Mouse (Mus musculus) heart, adult 8-10 months (tissue): ENCODE measurements around the gene 1110059E24Rik. TPM values are rescaled to one million over a fixed set of nuclear protein-coding genes. Genes with fewer than 3 reads are reported as not detected.
"Not testable (repeated sequence)": the region's sequence is repeated elsewhere in the genome, so short reads cannot be mapped to it uniquely, and the experiment has no call there.

Experiments
- DNase-seq: peaks from one replicate; pipeline ENCODE4 v3.0.0; 2022; ENCODE audit warnings: low spot score
- total RNA-seq, 4 experiments: library from RNA; stranded (reverse); gene quantifications; 2 replicates each; pipeline ENCODE4 v1.2.4; 2022

1110059E24Rik gene
- total RNA-seq, 4 experiments from 2014 or later: 12.5 to 14.2 (median 13.2) TPM

- DNase-seq: no peak
These were observed 26.3 kb downstream of the 1110059E24Rik start for GRCm38 (mm10) chr19:21626271-21626988.

GRCm38 (mm10) chr19:21624148-21624535 lies 28.6 kb downstream of the 1110059E24Rik start:
- no peak for DNase-seq

GRCm38 (mm10) chr19:21623410-21624147 lies 29.2 kb downstream of the 1110059E24Rik start:
- no peak for DNase-seq

GRCm38 (mm10) chr19:21615801-21616200 lies 37.0 kb downstream of the 1110059E24Rik start:
- DNase-seq: no peak

- DNase-seq: no peak
These were observed 40.8 kb downstream of the 1110059E24Rik start for GRCm38 (mm10) chr19:21611725-21612575.

GRCm38 (mm10) chr19:21611297-21611696 lies 41.5 kb downstream of the 1110059E24Rik start:
- no peak for DNase-seq

- DNase-seq: no peak
These were observed 42.5 kb downstream of the 1110059E24Rik start for GRCm38 (mm10) chr19:21610240-21610639.

GRCm38 (mm10) chr19:21605294-21605693 lies 47.5 kb downstream of the 1110059E24Rik start:
- DNase-seq: no peak

- DNase-seq: peak; percentile 26
These were observed 48.9 kb downstream of the 1110059E24Rik start for GRCm38 (mm10) chr19:21603836-21604235.

- no peak for DNase-seq
These were observed 51.2 kb downstream of the 1110059E24Rik start for GRCm38 (mm10) chr19:21601541-21602101.

- DNase-seq: no peak
These were observed 54.0 kb downstream of the 1110059E24Rik start for GRCm38 (mm10) chr19:21598659-21599352.

GRCm38 (mm10) chr19:21594676-21595075 lies 58.1 kb downstream of the 1110059E24Rik start:
- DNase-seq: no peak

GRCm38 (mm10) chr19:21592216-21592615 lies 60.6 kb downstream of the 1110059E24Rik start:
- DNase-seq: not testable (repeated sequence)

- DNase-seq: no peak
These were observed 62.9 kb downstream of the 1110059E24Rik start for GRCm38 (mm10) chr19:21589888-21590287.

- no peak for DNase-seq
These were observed 65.2 kb downstream of the 1110059E24Rik start for GRCm38 (mm10) chr19:21587593-21587992.

GRCm38 (mm10) chr19:21586546-21586945 lies 66.2 kb downstream of the 1110059E24Rik start:
- no peak for DNase-seq

- DNase-seq: no peak
These were observed 66.9 kb downstream of the 1110059E24Rik start for GRCm38 (mm10) chr19:21585868-21586267.

GRCm38 (mm10) chr19:21583986-21584385 lies 68.8 kb downstream of the 1110059E24Rik start:
- DNase-seq: no peak

- no peak for DNase-seq
These were observed 69.2 kb downstream of the 1110059E24Rik start for GRCm38 (mm10) chr19:21583523-21583984.

GRCm38 (mm10) chr19:21581404-21581803 lies 71.4 kb downstream of the 1110059E24Rik start:
- DNase-seq: no peak

GRCm38 (mm10) chr19:21579896-21580295 lies 72.9 kb downstream of the 1110059E24Rik start:
- no peak for DNase-seq
